Mouse (Mus musculus): ENCODE results near the gene Gm21994. TPM values are rescaled to one million over a fixed set of nuclear protein-coding genes. Genes with fewer than 3 reads are reported as not detected.
"Not testable (repeated sequence)": the region's sequence is repeated elsewhere in the genome, so short reads cannot be mapped to it uniquely, and the experiment has no call there.

Gene Gm21994
- total RNA-seq (2022): 1 to 10 TPM; 4.9 to 8.1 (median 6.2) TPM

DNA sequence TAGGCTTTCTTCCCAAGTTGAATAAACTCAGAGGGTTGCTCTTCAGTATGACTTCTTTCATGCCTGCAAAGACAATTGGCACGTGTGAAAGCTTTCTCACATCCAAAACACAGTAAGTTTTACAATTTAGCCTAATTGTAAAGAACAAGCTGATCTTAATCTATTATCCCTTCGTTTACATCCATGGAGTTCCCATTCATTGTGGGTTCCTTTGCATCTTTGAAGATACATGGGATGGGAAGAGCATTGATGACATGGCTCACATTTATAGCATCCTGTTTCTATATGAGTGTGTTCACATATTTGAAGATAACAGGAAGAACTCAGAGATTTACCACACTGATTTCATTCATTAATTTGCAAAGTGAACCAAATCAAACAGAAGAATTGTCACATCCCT, at the start of gene Gm21994:
Gm21994 (minus strand) TSS at position 101 of the 400 bp plus-strand sequence.
- not testable (repeated sequence) for DNase-seq

DNA sequence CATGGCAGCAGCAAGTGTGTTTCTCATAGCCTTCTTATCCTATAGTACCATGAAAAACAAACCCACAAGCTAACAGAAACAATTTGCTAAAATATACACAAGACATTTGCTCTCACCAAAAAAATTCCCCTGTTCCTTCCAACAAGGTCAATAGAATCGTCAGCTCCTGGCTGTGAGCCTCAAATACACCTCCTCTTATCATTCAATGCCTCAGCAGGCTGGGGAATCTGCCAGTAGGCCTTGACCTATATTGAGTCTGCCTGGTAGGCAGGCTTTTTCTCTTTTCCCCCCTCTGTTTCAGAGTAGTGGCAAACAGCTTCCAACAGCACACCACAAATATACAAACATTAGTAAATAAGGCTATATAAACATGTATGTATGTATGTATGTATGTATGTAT, 43.7 kb upstream of the Gm21994 start:
- peak; percentile 65 for DNase-seq

DNA sequence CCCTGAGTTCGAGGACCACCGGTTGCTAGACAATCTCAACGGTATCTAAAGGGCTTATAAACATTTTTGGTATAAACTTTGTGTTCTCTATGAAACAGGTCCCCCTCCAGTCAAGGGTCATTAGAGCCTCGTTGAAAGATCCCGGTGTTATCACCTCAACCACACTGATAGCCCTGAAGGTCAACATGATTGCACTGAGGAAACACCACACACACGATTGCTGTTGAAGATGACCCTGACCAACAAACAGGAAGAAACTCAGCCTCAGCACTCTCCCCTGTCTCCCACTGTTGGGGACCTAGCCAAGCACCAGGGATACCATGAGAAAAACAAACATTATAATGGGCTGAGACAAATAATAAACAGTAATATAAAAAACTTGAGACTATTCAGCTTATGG, 38.3 kb upstream of the Gm21994 start:
- DNase-seq: no peak

DNA sequence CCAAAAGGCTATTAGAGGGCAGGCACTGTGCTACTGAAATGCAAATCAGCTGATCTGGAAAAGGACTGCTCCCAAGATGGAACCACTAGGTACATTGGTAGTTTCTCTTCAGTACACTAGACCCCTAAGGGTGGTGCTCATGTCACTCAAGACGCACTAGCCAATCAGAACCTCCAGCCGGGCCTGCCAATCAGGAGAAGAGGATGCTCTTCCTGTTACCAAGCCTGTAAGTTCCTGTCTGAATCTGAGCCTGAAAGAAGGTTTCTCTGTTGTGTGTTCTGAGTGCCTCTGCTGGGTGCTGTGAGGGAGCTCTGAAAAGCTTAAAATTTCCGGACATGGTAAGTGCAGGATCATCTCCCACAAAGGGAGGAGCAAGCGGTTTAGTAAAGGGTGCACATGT, 1.9 kb upstream of the Gm21994 start, which contains the start of gene Gm14124:
Gm14124 (plus strand) TSS at position 227 of the 400 bp plus-strand sequence.
- DNase-seq: not testable (repeated sequence)

DNA sequence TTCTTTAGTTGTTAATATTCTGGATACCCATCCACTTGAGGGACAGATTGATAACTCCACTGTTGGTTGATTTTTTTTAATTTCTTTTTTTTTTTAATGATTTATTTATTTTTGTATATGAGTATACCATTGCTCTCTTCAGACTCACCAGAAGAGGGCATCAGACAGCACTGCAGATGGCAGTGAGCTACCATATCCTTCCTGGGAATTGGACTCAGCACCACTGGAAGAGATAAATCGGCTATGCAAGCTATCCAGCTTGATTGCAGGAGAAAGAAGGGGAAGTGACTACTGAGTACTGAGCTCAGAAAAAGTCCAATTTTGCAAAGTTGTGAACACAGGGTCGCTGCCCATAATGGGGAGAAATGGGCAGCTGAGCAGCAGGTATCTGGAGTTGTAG, 1.5 kb upstream of the Gm21994 start:
- DNase-seq: not testable (repeated sequence)

DNA sequence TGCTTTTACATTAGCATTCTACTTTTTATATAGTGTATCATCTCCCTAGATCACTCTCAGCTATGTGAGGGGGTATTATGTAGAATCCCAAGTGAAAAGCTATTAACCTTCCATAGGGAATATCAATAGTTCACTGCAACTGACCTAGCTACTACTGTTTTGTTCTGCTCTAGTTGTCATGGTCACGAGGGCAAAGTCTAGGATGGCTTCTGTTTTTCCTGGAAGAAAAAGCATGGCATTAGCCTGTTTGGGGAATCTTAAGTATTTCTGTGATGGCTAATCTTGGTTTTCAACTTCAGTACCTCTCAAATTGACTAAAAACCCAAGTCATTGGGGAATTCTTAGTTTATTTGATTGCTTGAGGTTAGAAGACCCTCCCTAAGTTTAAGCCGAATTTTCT, 12.2 kb downstream of the Gm21994 start:
- DNase-seq: no peak

DNA sequence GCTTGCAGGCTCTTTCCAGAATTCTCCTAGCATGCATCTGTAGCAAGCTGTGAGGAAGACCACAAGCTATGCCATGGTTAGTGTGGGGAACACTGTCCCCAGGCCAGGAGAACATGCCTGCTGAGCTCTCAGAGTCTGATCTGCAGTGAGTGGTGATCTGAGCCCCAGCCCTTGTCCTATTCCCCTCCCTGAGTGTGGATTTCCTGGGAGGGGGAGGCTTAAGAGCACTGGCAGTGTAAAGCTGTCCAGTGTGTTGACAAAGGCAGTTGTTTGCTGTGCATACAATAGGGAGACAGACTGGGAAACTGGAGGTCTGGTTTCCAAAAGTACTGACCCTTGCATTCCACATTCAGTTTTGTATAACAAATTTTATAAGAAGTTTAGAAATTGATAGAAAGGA, 32.1 kb downstream of the Gm21994 start:
- DNase-seq: not testable (repeated sequence)

DNA sequence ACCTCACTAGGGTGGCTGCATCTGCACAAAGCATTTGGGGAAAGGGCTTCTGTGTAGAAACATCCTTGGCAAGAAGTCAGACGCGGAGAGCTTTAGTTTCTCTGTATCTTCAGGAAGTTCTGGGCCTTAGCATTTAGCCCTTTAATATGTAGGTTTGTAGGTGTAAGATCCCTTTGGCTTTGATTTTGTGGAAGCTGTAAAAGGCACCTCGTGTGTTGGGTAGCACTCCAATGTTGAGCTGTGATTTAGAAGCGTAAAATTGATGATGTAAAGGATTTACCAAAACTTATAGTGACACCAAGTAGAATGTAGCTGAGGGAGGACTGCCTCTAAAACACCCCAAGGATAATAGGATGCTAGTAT, 37.0 kb downstream of the Gm21994 start:
- not testable (repeated sequence) for DNase-seq

DNA sequence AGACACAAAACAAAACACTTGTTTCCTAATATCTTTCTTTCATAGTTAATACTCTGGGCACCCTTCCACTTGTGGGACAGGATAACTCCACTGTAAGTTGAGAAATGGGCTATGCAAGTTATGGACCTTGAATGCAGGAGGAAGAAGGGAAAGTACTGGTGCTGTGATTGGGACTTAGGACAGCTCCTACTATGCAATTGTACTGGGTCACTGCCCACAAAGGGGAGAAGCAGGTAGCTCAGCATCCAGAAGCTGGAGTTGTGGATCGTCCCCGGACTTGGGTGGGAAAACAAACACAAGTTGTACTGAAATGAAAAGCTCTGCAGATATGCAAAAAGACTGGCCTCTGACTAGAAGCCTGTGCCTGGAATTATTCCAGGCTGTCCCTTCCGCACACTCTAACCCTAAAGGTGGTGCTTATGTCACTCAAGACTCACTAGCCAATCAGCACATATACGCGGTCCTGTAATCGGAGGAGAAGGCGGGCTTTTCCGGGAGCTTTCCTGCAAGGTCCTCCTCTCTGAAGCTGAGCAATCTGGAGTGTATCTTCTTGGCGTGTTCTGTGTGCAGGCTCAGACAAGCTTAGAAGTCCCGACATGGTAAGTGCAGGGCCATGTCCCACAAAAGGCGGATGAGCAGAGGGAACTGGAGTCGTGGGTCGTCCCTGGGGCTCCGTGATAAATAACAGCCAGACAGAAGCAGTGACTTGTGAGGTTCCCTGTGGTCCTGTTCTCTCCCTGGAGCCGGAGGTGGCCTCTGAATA, 37.6 kb downstream of the Gm21994 start, which contains the start of gene Zfp937:
Zfp937 (plus strand) TSS at position 474 of the 763 bp plus-strand sequence.
- DNase-seq: peak; percentile 91

Other genes starting within 250 kb of the Gm21994 start
- gene Zfp120, start 118.9 kb downstream of the Gm21994 start, total RNA-seq (2022): 1 to 10 TPM; 6.3 to 9.8 (median 7.8) TPM
- not detected for gene Gm10770, start 75.9 kb downstream of the Gm21994 start, total RNA-seq (2022)
- gene Gm14139, start 73.8 kb downstream of the Gm21994 start, total RNA-seq (2022): 1 to 10 TPM in 1 of 4 experiments, under 1 TPM in 3; 0.42 to 1.1 (median 0.55) TPM
- 10 to 100 TPM in 2 of 4 experiments, 1 to 10 TPM in 2; 7.0 to 11.8 (median 10.5) TPM for gene Zfp937, start 37.5 kb downstream of the Gm21994 start, total RNA-seq (2022)
- gene Gm14124, start 1.9 kb upstream of the Gm21994 start, total RNA-seq (2022): under 1 TPM; 0.34 to 0.51 (median 0.44) TPM
- 1 to 10 TPM; 3.1 to 5.5 (median 4.5) TPM for gene Gm10130, start 68.1 kb upstream of the Gm21994 start, total RNA-seq (2022)
- gene 3300002I08Rik, start 107.2 kb upstream of the Gm21994 start, total RNA-seq (2022): 1 to 10 TPM; 7.8 to 9.2 (median 8.4) TPM
- 1 to 10 TPM; 6.7 to 9.1 (median 7.5) TPM for gene Zfp442, start 195.9 kb upstream of the Gm21994 start, total RNA-seq (2022)
- gene Zfp345, start 229.5 kb upstream of the Gm21994 start, total RNA-seq (2022): 1 to 10 TPM; 1.6 to 2.4 (median 1.8) TPM

All from adrenal gland, adult 8-10 months (tissue).